Mouse (Mus musculus) small intestine, adult 2 months (tissue): ENCODE data around the gene Dnajb1.

Source experiments
- CTCF ChIP-seq: fragments of 200-500 bp; IDR thresholded peaks from 2 replicates; pipeline ENCODE4 v1.5.1; 2012; ENCODE audit warnings: low read depth, mild to moderate bottlenecking, control low read depth, inconsistent platforms, low read length, moderate library complexity, mixed read lengths; ENCODE audit not compliant: insufficient replicate concordance, insufficient read length; ENCODE audit errors: extremely low read depth
- POLR2A ChIP-seq: fragments of 200-500 bp; IDR thresholded peaks from 2 replicates; pipeline ENCODE4 v1.6.1; 2012; ENCODE audit warnings: low read depth, mild to moderate bottlenecking, control low read depth, inconsistent platforms, low read length, moderate library complexity

DNA sequence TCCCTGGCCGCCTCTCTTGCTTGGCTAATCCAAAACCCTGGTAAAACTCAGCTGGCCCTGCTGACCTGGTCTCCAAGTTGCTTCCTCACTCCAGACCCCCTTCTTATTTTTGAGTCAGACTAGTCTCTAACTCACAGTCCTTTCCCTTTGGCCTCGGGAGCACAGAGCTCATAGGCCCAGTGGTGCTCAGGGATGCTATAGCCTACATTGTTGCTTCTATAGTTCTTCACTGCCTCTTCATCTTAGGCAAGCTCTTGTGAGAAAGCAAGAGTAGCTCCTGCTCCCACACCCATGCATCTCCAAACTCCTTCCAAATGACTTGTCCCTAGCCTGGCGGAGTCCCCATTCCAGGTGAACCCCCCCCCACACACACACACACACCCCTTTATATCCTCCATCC is 40.3 kb upstream of the Dnajb1 start:
- TF ChIP-seq CTCF, result no peak
- TF ChIP-seq POLR2A, result no peak
